Mouse (Mus musculus) liver, embryonic 12.5 days (tissue): Measurements from ENCODE around the gene Doxl2. TPM values are rescaled to one million over a fixed set of nuclear protein-coding genes. Genes with fewer than 3 reads are reported as not detected.

ENCODE experiments used
- ATAC-seq: fragments of 200-750 bp; cut with Nextera tagmentation; 2 replicates; pipeline ENCODE4 v1.8.0; 2017; ENCODE audit warnings: moderate number of reproducible peaks, mild to moderate bottlenecking, moderate library complexity
- H3K27ac ChIP-seq: fragments of 300-500 bp; sonication (generic); 2 replicates; pipeline ENCODE4 v1.5.1; 2016; ENCODE audit warnings: mild to moderate bottlenecking
- H3K27me3 ChIP-seq: fragments of 300-500 bp; sonication (generic); replicated peaks from 2 replicates; pipeline ENCODE4 v1.6.1; 2016; ENCODE audit warnings: mild to moderate bottlenecking, moderate library complexity
- H3K36me3 ChIP-seq: fragments of 300-500 bp; sonication (generic); 2 replicates; pipeline ENCODE4 v1.6.1; 2016; ENCODE audit warnings: mild to moderate bottlenecking, moderate library complexity
- H3K4me1 ChIP-seq: fragments of 300-500 bp; sonication (generic); 2 replicates; pipeline ENCODE4 v1.6.1; 2016
- H3K4me2 ChIP-seq: fragments of 300-500 bp; sonication (generic); 2 replicates; pipeline ENCODE4 v1.6.1; 2016; ENCODE audit warnings: mild to moderate bottlenecking, moderate library complexity
- H3K4me3 ChIP-seq: fragments of 300-500 bp; sonication (generic); 2 replicates; pipeline ENCODE4 v1.5.1; 2016; ENCODE audit warnings: mild to moderate bottlenecking, moderate library complexity
- H3K9ac ChIP-seq: fragments of 300-500 bp; sonication (generic); 2 replicates; pipeline ENCODE4 v1.6.1; 2016; ENCODE audit warnings: mild to moderate bottlenecking, moderate library complexity
- H3K9me3 ChIP-seq: fragments of 300-500 bp; sonication (generic); replicated peaks from 2 replicates; pipeline ENCODE4 v1.6.1; 2016; ENCODE audit warnings: mild to moderate bottlenecking, moderate library complexity
- WGBS: fragments of 180-500 bp; shearing (Covaris S2); methylation state at CpG from one replicate; pipeline ENCODE4 v1.1.7; 2016; ENCODE audit not compliant: insufficient replicate concordance; 5-methylcytosine and 5-hydroxymethylcytosine counted together
- polyA plus RNA-seq: library from polyadenylated mRNA; unstranded; fragments of >200 nt; fragmentation: Nextera tagmentation; extraction: Ambion mirVana; gene quantifications from 2 replicates; pipeline ENCODE4 v1.2.1, GENCODE M21; 2016

Gene Doxl2
- polyA plus RNA-seq, 1 experiment from 2014 or later: not detected

DNA sequence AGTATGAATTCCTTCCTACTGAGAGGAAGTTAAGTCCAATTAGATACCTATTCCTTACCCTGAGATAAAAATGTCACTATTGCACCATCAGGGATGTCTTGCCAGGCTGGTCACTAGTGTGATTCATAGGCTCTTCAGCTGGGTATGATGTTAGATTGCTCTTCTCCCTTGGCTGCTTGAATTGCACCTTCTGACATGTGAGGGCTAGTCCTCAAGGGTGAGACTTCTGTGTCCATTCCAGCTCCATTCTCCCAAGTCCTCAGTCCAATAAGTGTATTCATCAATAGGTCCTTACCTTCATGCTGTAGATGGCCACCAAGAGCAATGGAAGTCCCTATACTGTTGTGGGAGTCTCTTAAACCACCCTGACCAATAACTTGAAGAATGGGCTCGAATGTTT is 4.9 kb downstream of the Doxl2 start:
- no peak for ATAC-seq
- Histone ChIP-seq H3K4me1 (no peaks in the 10 kb centered on the region), H3K27me3 (no peaks in the 10 kb centered on the region), H3K9me3 (no peaks in the 10 kb centered on the region), H3K36me3 (no peaks in the 10 kb centered on the region), H3K27ac (no peak overlapping the region), H3K4me2 (no peak overlapping the region), H3K4me3 (no peak overlapping the region), H3K9ac (no peak overlapping the region)
- WGBS: 17% methylated on average over 1 of the region's 1 CpGs

DNA sequence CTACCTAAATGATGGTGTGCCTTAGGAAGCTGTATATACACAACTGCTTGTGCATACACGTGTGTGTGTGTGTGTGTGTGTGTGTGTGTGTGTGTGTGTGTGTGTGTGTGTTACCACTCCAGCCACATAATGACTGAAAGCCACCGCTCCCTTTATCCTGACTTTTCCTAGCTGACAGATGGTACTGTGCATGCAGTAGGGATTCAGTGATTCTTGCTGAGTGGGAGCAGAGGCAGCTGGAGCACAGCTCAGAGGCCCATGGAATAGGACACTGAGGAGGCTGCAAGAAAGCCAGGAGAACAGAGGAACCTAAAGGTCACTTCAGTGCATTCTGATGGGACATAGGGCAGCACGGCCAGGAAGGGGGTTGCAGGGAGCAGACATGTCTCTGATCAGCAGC is 7.5 kb downstream of the Doxl2 start:
- 58% methylated on average over 3 of the region's 3 CpGs for WGBS

DNA sequence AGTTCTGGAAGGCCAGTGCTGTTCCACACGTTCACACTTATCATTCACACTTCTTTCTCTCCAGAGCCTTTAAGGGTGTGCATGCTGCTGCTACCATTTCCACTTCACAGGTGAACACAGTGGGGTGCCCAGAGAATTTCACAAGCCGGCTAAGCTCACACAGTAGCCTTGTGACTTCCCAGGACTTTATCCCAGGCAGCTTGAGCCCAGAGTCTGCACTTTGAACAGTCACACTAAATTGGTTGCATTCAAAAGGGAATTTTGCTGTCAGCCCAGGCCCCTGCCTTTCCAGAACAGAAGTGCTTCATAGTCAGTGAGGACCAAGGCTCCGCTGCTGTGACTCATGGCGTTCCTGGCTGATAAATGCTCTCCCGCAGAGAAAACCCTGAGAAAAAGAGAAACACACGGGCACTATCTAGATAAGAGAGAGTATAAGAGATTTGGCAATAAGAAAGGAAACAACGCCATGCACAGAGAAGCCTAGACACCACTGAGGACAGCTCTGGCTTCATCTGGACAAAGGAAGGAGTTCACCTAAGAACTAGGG is 11.8 kb downstream of the Doxl2 start, which contains the start of gene Svs1:
Gene Svs1 (plus strand): TSS at position 418 of the 547 bp plus-strand sequence.
- H3K4me2 ChIP-seq: no peak within 1 kb of the TSS
- H3K27me3 ChIP-seq: no peaks in the 10 kb centered on the region
- no peak for ATAC-seq
- H3K9me3 ChIP-seq: no peaks in the 10 kb centered on the region
- H3K36me3 ChIP-seq: no peaks in the 10 kb centered on the region
- no peaks in the 10 kb centered on the region for H3K4me1 ChIP-seq
- no peak within 1 kb of the TSS for H3K9ac ChIP-seq
- H3K27ac ChIP-seq: no peak within 1 kb of the TSS
- WGBS: 27% methylated on average over 7 of the region's 7 CpGs
- H3K4me3 ChIP-seq: no peak within 1 kb of the TSS

More for the DNA sequence above, 7.5 kb downstream of the Doxl2 start:
- Histone ChIP-seq H3K9me3 (no peaks in the 10 kb centered on the region), H3K9ac (no peak overlapping the region), H3K4me1 (no peaks in the 10 kb centered on the region), H3K4me2 (no peak overlapping the region), H3K36me3 (no peaks in the 10 kb centered on the region), H3K27ac (no peak overlapping the region), H3K4me3 (no peak overlapping the region), H3K27me3 (no peaks in the 10 kb centered on the region)
- no peak for ATAC-seq

DNA sequence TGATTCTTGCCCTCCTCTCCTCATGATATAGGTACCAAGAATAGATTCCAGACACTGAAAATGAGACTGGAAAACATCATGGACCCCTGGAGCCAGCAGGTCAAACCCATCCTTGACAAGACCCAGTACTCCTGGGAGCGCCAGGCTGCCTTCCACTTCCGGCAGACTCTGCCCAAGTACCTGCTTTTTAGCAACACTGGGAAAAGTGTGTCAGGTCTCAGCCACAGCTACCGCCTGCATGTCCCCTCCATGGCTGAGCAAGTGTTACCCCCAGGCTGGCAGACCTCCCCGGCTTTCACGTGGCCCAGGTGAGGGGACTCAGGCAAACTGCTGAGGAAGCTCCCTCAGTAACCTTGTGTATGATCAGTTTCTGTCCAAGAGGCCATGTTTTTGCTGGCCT is 15.2 kb downstream of the Doxl2 start:
- Histone ChIP-seq H3K36me3 (no peaks in the 10 kb centered on the region), H3K4me3 (no peak overlapping the region), H3K4me1 (no peaks in the 10 kb centered on the region), H3K4me2 (no peak overlapping the region), H3K27me3 (no peaks in the 10 kb centered on the region), H3K9ac (no peak overlapping the region), H3K9me3 (no peaks in the 10 kb centered on the region), H3K27ac (no peak overlapping the region)
- WGBS: 72% methylated on average over 5 of the region's 5 CpGs
- ATAC-seq: no peak

DNA sequence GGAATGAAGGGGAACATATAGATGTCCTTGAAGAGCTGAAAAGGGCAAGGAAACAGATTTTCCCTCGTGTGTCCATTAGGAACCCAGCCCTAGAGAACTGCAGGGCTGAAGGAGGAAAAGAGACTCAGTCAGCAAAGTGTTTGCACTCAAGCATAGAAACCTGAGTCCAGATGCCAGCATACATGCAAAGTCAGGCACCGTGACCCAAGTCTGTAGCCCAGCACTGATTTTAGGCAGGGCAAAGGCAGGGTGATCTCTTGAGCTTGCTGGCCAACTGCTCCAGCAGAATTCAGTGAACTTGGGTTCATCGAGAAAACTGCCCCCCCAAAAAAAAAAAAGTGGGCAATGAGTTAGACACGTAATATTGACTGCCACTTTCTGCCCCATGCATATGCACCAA is 17.2 kb downstream of the Doxl2 start:
- Histone ChIP-seq H3K9ac (no peak overlapping the region), H3K4me2 (no peak overlapping the region), H3K9me3 (no peaks in the 10 kb centered on the region), H3K27ac (no peak overlapping the region), H3K4me3 (no peak overlapping the region), H3K36me3 (no peaks in the 10 kb centered on the region), H3K4me1 (no peaks in the 10 kb centered on the region), H3K27me3 (no peaks in the 10 kb centered on the region)
- ATAC-seq: no peak
- 54% methylated on average over 4 of the region's 4 CpGs for WGBS

DNA sequence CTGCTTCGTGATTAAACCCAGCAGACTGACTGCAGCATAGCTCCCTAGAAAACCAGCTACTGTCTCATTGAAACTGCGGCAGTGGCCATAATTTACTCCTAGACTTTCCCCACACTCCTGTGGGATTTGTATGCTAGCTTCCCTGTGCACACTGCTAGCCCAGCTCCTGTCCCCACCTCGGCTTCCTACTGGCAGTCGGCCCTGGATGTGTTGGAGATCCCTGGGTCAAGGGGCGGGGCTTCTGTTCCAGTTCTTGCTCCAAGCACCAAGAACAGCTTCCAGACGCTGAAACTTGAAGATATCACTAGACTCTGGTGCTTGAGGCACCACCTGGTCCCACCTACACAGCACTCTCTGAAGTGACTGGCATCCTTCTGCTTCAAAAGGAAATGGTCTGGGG is 23.4 kb downstream of the Doxl2 start:
- Histone ChIP-seq H3K9me3 (no peaks in the 10 kb centered on the region), H3K4me3 (no peak overlapping the region), H3K27me3 (no peaks in the 10 kb centered on the region), H3K27ac (no peak overlapping the region), H3K36me3 (no peaks in the 10 kb centered on the region), H3K4me1 (no peaks in the 10 kb centered on the region), H3K4me2 (no peak overlapping the region), H3K9ac (no peak overlapping the region)
- WGBS: 58% methylated on average over 6 of the region's 6 CpGs
- ATAC-seq: no peak

DNA sequence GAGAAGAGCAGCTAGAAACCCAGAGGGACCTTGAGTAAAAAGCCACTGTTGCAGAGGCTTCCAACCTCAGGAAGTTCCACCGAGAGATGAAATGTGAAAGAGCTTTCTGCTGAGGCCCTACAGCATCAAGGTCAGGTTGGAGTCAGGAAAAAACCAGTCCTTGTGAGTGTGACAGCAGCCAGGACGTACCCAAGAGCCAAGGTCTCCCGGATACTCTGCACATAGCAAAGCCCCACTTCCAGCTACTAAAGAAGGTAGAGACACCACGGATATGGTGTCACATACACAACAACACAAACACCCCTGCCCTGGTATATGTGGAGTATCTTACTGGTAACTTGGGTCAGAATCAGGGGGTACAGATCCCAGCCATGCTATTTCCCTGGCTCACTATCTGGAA is 24.0 kb downstream of the Doxl2 start:
- Histone ChIP-seq H3K36me3 (no peaks in the 10 kb centered on the region), H3K27ac (no peak overlapping the region), H3K9me3 (no peaks in the 10 kb centered on the region), H3K4me1 (no peaks in the 10 kb centered on the region), H3K4me3 (no peak overlapping the region), H3K4me2 (no peak overlapping the region), H3K9ac (no peak overlapping the region), H3K27me3 (no peaks in the 10 kb centered on the region)
- 63% methylated on average over 4 of the region's 4 CpGs for WGBS
- ATAC-seq: no peak

DNA sequence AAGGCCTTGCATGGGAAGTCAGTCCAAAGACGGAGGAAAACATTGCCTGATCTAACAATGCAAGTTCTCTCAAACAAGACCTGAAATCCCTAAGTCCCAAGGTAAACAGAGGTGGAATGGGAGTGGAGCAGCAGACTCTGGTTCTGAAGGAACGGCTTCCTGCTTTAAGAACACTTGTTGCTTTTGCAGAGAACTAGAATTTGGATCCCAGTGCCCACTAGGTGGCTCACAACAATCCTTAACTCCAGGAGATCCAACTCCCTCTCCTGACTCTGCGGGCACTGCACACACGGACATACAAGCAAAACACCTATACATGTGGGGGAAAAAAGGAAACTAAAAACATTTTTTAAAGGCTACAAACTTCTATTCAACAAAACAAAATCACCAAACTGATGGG is 28.6 kb downstream of the Doxl2 start:
- 54% methylated on average over 4 of the region's 4 CpGs for WGBS
- H3K27ac ChIP-seq: no peak overlapping the region
- no peaks in the 10 kb centered on the region for H3K27me3 ChIP-seq
- H3K4me2 ChIP-seq: no peak overlapping the region
- no peak for ATAC-seq
- peaks cover 2% of the 10 kb centered on the region; the same call in 1 of the 2 replicates for H3K4me1 ChIP-seq
- H3K36me3 ChIP-seq: no peaks in the 10 kb centered on the region
- H3K9ac ChIP-seq: no peak overlapping the region
- H3K4me3 ChIP-seq: no peak overlapping the region
- H3K9me3 ChIP-seq: no peaks in the 10 kb centered on the region

DNA sequence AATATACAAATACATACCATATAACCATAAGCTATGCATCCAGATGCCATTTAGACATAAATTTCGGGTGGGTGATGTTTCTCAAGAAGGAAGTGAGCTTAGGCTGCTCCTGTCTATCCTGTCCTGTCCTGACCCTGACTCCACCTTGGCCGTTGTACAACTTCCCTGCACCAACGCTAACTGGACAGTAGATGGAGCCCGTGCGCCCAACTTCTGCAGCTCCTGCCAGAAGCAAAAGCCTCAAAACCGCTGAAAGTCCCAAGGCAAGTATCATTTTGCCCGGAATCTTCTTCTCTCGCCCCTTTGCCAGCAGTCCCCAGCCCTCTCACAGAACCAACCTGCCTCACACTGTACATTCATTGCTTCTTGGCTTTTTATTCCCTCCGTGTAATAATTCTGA is 33.2 kb downstream of the Doxl2 start:
- no peak overlapping the region for H3K9ac ChIP-seq
- 1% methylated on average over 9 of the region's 9 CpGs for WGBS
- H3K4me1 ChIP-seq: peaks cover 8% of the 10 kb centered on the region; the same call in 1 of the 2 replicates
- H3K9me3 ChIP-seq: no peaks in the 10 kb centered on the region
- no peaks in the 10 kb centered on the region for H3K27me3 ChIP-seq
- ATAC-seq: no peak
- H3K4me2 ChIP-seq: peak overlapping the region; percentile 56
- H3K27ac ChIP-seq: no peak overlapping the region
- no peaks in the 10 kb centered on the region for H3K36me3 ChIP-seq
- peak overlapping the region; percentile 27 for H3K4me3 ChIP-seq

DNA sequence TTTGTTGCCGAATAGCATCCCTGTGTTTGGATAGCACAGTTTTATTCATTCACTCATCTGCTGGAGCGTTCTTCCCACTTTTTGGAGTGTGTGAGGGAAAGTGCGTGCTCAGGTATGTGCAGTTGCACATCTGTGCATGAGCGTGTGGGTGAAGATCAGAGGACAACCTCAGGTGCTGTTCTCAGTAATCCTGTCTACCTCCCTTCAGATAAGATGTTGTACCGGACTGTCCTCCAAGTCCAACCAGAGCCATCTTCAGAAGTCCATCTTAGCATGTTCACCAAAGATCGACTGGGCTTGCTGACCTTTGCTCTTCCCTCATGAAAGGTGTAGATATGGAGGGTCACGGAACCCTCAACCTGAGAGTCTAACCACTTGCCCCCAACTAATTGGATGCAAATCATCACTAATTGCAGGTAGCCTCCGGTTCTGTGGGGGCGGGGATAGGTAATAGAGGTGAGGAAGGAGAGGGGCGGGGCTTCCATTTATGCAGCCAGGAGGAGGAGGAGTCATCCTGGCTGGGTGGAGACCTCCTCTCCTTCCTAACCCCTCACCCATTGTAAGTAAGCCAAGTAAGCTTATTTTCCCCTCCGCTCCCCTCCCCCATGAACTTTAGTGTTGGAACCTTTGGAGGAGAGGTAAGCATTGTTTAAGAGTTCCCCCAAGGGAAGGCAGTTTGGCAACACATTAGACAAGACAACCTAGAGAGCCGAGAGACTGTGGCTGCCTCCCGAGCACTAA is 33.8 kb downstream of the Doxl2 start:
- no peak for ATAC-seq
- WGBS: 22% methylated on average over 13 of the region's 13 CpGs

DNA sequence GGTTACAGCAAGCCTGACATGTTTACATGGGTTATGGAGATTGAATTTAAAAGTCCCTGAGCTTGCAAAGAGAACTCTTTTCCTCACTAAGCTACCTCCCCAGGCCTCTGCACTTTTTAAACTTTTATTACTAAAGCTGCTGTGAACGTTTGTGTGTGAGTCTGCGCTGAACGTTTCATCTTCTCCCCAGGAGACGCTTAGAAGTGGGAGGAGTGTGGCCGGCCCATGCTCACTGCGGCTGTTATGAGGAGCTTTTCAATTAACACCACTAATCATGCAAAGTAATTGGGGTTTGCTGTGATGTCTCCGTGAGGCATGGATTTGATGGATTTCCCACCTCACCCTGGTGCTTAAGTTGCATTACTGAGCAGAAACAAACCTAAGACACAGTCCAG is 34.4 kb downstream of the Doxl2 start:
- WGBS: 44% methylated on average over 7 of the region's 7 CpGs
- Histone ChIP-seq H3K36me3 (no peaks in the 10 kb centered on the region), H3K4me1 (peaks cover 8% of the 10 kb centered on the region; the same call in 1 of the 2 replicates), H3K27ac (no peak overlapping the region), H3K27me3 (no peaks in the 10 kb centered on the region), H3K9ac (no peak overlapping the region), H3K4me3 (no peak overlapping the region), H3K9me3 (no peaks in the 10 kb centered on the region), H3K4me2 (no peak overlapping the region)
- no peak for ATAC-seq

More for the DNA sequence above, 33.8 kb downstream of the Doxl2 start:
- no peaks in the 10 kb centered on the region for H3K27me3 ChIP-seq
- no peaks in the 10 kb centered on the region for H3K9me3 ChIP-seq
- peak overlapping the region; percentile 56 for H3K4me2 ChIP-seq
- no peaks in the 10 kb centered on the region for H3K36me3 ChIP-seq
- H3K4me3 ChIP-seq: peak overlapping the region; percentile 27
- no peak overlapping the region for H3K27ac ChIP-seq
- no peak overlapping the region for H3K9ac ChIP-seq
- H3K4me1 ChIP-seq: peaks cover 8% of the 10 kb centered on the region; the same call in 1 of the 2 replicates

DNA sequence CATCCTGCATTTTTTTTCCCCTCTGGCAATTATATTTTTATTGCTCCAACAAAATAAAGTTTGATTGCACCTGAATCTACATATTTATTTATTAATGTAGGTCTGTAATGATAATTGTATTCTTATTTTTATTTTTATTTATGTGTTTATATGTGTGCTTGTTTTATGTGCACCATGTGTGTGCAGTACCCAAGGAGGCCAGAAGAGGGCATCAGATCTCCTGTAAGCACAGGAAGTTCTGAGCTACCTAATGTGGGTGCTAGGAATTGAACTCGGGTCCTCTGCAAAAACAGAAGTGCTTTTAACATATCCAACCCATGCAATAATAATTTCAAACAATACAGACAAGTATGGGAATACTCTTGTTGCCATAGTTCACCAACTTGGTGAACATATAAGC is 34.9 kb downstream of the Doxl2 start:
- Histone ChIP-seq H3K27ac (no peak overlapping the region), H3K9ac (no peak overlapping the region), H3K4me2 (no peak overlapping the region), H3K4me1 (peaks cover 8% of the 10 kb centered on the region; the same call in 1 of the 2 replicates), H3K27me3 (no peaks in the 10 kb centered on the region), H3K36me3 (no peaks in the 10 kb centered on the region), H3K4me3 (no peak overlapping the region), H3K9me3 (no peaks in the 10 kb centered on the region)
- 59% methylated on average over 1 of the region's 1 CpGs for WGBS
- ATAC-seq: no peak
